Mouse (Mus musculus): ENCODE data around the gene Polr3f.

DNA sequence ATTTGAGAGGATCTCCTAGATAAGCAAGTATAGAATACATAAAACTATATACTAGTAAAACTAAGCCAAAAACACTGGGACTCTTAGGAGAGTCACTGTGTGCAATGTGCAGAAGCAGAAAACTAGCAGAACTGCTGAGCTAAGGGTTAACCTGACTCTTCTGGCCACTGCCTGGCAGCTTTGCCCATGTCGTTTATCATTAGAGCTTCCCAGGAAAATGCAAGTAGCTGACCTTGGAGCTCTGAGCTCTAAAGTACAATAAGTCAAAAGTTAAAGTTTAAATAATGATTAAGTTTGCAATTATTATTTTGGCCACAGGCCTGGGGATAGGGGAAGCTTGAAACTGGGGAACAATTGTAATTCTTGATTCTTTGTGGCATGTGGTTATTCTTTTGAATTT, 18.0 kb downstream of the Polr3f start:
- no peak for TF ChIP-seq CTCF (IDR thresholded peaks at IDR 0.05; ENCODE audit: insufficient read depth, low read length)
- TF ChIP-seq POLR2A (IDR thresholded peaks at IDR 0.05; ENCODE audit: borderline replicate concordance, extremely low read depth, low read depth, low read length) = no peak

Data from lung, adult 2 months (tissue).